Mouse (Mus musculus) skeletal muscle tissue, adult 2 months (tissue): ENCODE measurements around the gene Hesx1.

Experiments used
- DNase-seq: peaks from one replicate; pipeline ENCODE4 v3.0.0-alpha.2; 2012; ENCODE audit warnings: low read depth, low spot score

The Hesx1 gene

DNA sequence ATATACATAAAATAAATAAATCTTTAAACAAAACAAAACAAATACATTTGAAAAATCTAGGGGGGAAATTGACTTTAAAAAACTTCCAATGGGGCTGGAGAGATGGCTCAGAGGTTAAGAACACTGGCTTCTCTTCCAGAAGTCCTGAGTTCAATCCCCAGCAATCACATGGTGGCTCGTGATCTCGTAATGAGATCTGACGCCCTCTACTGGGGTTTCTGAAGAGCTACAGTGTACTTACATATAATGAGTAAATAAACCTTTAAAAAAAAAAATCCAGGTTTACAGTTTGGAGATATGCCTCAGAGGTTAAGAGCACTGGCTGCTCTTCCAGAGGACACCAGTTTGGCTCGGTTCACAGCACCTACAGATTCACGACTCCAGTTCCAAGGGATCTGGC, 17.3 kb downstream of the Hesx1 start:
- no peak for DNase-seq

DNA sequence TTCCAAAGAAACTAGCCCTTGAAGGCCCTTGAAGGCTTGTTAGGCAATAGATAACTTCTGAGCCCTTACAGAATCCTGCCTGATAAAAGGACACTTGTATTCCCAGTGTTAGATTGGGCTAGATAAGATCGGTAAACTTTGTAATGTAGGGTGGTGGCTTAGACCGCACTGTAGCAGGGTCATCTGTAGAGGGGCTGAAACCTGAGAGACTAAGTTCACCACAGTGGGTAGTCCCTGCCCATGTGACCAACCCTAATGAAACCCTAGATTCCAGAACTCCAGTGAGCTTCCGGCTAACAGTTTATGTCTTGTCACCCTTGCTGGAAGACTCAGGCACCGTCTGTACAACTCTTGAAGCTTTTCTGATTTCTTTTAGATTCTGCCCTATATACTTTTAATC, 19.4 kb downstream of the Hesx1 start:
- DNase-seq: no peak

DNA sequence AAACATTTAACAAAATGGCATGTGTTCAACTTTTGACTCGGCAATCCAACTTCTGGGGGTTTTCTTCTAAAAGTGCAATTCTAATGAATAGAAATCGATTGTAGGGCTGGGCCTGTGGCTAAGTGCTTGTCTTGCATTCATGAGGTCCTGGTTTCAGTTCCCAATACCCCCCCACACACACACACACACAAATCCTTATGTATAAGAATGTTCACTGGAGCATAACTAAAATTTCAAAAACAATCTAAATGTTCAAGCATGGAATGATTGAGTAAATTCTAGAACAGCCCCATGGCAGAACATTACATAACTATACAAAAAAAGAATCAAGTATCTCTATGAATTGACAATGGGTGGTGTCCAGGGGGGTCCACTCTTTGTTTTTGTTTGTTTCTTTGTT, 23.7 kb downstream of the Hesx1 start:
- no peak for DNase-seq

DNA sequence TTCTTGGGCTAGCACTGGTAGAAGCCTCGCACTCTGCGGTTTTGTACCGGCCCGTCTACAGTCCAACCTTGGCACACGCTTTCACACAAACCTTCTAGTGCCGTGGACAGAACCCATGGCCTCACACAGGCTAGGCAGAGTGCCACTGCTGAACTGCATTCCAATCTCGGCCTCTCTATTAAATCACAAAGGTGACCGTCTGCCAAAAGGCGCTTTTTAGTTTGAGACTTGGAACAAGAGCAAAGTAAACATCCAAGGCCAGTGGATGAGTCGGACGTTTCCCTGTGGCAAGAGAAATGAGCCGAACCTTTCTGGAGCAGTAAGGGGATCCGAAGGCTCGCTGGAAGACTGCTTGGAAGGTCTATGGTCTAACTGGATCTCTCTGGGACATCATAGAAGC, 25.6 kb downstream of the Hesx1 start:
- no peak for DNase-seq

DNA sequence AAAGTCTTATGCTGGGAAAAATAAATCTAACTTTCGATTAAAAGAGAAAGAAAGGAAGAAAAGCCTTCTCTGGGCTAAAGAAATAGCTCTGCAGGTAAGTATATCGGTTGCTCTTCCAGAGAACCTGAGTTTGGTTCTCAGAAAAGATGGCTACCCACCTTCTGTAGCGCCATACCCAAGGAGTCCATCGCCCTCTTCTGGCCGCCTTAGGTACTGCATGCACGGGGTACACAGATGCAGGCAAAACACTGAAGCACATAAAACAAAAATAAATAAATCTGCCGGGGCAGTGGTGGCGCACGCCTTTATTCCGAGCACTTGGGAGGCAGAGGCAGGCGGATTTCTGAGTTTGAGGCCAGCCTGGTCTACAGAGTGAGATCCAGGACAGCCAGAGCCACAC, 28.7 kb downstream of the Hesx1 start:
- DNase-seq: no peak

DNA sequence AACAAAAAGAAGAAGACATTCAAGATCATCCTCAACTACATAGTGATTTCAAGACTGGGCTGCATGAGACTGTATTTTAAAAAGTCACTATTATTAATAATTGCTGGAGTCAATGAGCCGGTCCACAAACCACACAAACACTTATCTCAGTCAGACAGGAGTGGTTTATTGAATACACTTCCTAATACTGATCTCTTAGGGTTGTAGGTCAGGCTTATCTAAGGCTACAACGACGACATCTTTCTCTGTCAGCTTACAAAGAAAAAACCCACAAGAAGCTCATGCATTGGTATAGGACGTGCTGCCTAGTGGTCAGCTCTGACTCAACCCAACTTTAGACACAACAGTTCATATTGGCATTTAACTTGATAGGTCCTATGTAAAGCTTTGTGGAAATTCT, 30.4 kb downstream of the Hesx1 start:
- no peak for DNase-seq

DNA sequence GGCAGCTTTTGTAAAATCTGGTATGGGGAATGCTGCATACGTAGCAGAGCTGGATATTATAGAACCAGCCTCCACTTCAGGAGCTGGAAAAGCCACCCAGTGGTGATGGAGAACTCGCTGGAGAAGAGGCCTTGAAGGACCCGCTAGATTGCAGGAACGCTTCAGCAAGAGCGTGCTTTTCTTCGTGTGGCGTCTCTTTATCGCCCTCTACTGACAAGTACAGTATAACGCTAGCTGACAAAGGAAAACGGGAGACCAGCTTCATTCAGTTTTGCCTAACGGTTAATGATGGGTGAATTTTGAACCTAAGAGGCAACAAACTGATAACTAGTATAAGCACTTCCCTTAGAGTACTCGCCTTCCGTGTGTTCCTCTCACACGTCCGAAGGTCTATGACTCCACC, 35.6 kb downstream of the Hesx1 start:
- DNase-seq: peak; percentile 52

DNA sequence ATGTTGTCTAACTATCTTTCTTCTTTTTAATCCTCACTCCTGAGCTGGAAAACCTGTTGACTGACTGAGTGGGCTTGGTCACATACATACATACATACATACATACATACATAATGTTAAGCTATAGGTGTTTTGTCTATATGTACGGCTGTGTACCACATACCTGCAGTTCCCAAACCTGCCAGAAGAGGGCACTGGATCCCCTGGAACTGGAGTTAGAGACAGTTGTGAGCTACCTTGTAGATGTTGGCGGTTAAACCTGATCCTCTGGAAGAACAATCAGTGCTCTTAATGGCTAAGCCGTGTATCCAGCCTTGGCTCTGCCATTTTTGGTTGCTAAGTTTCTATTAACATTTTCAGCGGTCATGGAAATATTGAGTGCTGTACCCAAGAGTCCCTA, 36.9 kb downstream of the Hesx1 start:
- DNase-seq: peak; percentile 46

DNA sequence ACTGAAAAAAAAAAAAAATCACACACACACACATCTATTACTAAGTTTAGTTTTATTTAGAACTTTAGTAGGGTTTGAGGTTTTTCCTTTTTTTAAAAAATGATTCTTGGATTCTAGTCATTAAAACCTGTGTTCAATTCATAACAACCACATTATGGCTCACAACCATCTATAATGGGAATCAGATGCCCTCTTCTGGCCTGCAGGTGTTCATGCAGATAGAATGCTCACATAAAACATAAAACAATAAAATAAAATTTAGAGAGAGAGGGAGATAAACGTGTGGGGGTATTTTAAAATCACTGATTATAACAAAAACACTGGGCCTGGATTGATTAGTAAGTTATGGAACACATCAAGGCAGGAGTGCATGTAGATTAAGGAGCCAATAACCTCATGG, 43.3 kb downstream of the Hesx1 start:
- no peak for DNase-seq

DNA sequence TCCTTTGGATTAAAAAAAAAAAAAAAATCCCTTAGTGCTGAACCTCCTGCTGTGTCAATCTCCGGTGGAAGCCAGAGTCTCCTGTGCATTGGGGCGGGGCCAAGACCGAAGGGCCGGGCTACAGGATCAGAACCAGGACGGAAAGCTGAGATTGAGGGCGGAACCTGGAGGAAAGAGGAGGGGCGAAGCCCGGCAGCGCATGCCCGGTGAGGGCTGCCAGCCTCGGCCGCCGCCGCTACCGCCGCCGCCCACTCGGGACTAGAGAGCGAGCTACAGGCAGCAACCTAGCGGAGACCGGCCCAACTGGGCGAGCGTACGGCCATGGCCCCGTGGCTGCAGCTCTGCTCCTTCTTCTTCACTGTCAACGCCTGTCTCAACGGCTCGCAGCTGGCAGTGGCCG, 44.6 kb downstream of the Hesx1 start, which contains the start of gene Il17rd:
TSS of gene Il17rd (plus strand) at position 159 of the 400 bp plus-strand sequence.
- peak; percentile 83 for DNase-seq

DNA sequence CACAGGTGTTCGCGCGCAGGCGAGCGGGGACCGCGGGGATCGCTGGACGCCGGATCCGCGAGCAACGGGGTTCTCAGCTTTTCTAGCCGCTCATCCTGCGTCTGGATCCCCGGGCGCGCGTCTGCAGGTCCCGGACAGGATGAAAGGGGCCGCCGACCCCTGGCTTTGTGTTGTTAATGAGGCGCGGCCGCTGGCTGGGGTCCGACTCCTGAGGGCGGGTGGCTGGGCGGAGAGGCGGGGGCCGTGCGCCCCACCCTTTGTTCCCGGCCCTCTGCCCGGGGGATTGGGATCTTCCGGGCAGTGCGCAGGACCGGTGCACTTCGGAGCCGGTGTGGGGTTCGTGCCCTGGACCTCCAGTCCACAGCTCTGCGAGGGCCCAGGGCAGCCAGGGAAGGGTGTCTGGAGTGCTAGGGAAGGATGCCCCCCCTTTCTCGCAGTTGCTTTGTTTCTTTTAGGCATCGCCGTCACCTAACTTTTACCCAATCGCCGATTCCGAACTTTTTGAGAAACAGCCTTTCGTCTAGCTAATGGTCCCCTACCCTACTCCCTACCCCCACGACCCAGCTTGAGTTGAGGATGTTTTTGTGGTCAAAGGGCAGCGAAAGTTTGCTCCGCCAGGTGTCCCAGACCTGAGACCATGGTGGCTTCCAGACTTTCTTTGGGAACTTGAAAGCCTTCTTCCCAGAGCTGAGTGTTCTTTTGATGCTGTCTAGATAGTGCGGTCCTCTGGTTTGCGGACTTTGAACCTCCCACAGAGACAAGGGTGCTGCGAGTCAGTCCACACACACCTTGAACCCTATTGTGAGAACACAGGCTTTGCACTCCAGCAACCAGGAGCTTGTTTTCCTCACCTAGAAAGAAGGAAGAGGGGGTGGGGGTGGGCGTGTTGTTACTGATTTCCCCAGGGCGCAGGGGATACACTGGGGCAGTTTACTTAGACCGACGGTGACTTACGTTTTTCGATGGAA, 45.3 kb downstream of the Hesx1 start:
- DNase-seq: no peak

DNA sequence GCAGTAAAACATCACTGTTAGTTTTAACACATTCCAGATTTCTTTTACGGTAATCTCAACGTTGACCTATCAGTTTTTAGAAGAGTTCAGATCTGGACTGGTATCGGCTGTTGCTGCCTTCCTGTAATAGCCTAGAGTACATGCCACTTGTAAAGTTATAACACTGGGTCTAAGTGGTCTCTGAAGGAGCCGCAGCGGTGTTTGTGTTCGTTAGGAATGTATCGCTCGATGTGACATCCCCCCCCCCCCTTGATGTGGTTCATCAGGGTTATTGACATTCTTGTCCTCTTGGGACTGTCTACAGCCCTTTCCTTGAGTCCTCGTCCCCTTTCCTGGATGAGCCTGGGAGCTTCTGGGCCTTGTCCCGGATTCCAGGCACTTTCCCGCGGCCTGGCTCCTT, 46.2 kb downstream of the Hesx1 start:
- no peak for DNase-seq

DNA sequence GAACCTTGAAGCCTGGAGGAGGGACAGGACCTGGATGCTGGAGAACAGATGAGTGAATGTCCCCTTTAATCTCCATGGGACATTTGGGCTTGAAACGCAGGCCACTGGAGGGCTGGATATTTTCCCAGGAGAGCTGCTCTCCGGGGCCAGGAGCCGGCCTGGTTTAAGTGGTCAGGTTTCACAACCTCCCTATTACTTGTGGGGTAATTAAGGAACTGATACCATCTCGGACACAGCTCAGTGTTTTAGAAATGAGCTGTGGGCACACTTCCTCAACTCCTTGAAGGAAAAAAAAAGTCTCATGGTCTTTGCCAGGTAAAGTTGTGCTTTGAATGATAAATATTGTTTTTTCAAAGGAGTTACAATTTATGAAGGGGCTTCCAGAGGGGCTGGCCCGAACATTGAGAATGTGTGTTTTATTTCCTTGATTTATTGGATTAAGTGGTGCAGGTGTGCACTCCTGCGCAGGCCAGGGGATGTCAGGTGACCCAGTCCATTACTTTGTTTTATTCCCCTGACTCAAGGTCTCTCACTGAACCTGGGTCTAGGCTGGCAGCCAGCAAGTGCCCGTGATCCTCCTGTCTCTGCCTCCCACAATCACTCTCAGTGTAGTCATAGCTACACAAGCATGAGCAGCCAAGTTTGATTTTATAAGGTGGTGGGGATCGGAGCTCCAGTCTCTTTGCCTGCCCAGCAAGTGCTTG, 48.2 kb downstream of the Hesx1 start:
- DNase-seq: no peak

DNA sequence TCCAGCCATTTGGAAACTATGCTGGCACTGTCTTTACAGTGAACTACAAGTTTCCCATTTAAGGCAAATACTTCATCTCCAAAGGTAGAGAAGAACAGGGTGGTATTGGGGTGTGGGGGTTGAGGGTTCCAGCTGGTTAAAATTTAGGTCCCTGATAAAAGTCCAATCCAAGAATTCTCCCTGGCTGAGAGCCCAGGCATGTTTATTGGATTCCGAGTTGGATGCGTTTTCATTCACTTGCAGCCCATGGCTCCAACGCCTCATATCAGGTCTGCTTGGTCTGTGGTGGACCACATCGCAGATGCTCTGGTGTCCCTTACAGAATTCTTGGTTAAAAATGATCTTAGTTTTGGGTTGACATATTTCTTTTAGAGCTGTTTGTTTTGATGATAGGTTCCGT, 49.2 kb downstream of the Hesx1 start:
- DNase-seq: no peak

DNA sequence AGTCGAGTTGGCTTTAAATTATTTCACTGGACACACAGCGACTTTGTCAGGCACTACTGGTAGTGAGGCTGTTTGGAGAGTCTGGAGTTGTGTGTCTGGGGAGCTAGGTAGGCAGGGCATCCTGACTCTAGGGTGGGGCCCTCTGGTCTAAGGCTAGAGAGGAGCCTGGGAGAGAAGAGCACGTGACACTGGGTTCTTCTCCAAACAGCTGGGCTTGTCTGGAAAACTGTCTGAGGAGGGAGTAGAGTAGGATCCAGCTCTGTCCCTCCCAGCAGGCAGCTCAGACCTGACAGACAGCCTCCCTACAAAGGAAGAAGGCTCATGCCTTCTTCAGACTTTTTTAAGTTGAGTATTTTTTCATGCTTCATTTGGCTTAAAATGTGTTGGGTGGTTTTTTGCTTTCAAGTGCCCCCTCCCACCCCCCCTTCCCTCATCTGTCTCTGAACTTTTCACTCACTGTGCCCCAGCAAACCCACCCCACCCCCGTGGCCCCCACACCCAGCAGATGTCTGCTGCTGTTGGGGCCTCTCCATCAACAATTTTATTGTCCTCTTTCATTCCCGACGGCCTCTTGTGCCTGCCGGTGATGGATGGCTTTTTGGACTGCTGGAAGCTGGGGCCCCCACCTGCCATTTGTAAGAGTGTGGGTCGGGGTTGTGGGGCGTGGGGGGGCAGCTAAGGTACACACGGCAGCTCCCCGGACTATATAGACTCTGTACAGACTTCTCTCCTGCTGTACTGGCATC, 50.2 kb downstream of the Hesx1 start:
- peak; percentile 65 for DNase-seq

DNA sequence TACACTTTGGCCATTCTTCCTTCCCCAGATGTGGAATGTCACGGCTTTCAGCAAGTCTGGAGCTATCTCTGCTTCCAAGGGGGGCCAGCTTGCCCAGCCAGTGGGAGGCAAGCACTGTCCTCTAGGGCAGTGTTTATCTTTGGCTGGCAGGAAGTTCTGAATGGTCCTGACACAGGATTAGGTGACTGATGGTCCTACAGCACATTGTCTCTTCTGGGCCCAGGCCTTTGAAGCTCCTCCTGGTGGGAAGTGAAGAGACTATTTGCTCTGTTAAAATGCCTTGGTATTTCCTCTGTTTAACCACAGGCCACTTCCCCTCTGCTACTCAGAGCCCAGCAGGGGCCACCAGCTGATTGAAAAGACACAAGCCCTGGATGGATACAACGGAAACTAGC, 50.7 kb downstream of the Hesx1 start:
- no peak for DNase-seq

DNA sequence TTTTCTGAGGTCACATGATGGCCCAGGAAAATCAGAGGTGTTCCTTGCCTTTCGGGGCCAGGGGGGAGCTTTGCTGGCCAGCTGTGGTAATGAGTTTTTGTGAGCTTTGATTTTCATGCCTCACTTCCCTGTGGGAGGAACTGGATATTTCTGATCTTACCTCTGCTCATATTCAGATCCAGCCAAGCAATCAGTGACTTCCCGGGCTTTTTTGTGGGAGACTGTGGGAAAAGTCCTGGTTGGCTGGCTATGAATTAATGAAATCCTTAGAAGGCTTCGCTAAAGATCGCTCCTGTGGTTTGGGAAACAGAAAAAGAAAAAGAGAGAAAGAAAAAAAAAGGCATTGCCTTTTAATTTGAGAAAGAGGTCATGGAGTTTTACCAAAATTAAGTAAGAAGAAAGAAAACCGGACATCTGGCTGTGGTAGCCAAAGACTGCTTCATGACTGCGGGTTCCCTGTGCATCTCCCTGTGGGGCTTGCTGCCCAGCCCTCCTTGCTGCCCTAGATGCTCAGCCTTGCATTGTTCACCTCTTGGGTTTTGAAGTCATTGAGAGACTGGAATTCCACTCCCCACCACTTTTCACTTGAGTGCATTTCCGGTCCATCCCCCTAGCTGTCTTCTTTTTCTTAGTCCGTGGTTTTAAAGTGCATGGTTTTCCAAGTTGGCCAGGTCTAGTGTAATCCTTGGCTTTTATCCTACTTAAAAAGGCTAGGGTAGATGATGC, 54.2 kb downstream of the Hesx1 start:
- DNase-seq: no peak

DNA sequence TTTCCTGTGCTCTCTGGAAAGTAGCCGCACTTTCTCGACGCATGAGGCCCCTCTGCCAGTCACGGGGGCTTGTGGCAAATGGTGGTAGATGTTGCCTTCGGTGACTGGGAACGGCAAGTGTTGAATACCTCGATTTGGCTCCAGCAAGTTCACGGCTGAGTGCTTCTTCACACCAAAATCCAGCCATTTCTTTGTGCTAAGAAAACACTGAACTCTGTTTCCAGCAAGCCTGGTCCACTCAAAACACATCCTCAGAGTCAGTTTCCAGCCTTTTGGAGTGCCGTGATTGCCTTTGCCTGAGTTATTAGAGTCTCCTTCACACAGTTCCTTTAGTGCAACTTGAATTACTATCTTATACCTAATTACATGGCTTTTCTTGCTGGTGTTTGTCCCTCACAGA, 55.8 kb downstream of the Hesx1 start:
- DNase-seq: no peak

DNA sequence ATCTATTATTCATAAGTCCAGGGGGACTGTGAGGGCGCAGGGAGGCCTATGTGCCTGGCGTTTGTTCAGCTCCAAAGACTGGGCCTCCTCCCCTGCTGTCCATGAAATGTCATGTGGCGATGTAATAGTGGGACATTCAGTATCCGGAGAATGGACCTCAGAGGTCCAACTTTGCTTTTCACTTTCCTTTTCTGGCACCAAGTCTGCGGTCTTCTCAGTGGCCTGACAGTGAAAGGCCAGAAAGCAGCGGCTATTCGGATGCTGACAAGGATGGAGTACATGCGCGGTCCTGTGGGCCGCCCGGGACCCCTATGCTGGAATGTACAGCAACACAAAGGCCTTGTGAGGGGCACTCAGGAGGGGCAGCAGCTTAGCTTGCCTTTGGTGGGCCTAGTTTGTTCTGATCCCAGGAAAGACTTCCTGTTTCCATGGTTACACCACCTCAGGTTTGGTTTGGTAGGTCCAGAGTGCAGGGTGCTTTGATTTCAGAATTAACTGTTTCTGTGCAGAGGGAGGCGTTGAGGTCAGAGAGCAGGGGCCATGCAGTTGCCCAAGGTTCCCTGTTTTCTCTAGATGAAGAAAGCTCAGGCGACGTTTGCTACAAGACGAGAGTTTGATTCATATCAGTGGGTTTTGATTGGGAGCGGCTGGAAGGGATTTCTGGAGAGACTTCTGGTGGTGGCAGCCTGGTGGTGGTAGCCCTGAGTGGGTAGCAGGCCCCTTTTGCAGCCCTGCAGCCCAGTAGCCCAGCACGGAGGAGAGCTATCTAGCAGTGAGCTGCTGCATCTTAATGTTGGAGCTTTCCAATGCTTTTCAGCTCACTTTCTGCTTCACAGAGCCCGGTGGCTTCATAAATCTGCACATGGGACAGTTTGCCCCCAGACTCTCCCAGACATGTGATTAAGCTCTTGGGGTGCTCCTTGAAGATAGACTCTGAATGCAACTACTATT, 56.6 kb downstream of the Hesx1 start:
- DNase-seq: no peak

DNA sequence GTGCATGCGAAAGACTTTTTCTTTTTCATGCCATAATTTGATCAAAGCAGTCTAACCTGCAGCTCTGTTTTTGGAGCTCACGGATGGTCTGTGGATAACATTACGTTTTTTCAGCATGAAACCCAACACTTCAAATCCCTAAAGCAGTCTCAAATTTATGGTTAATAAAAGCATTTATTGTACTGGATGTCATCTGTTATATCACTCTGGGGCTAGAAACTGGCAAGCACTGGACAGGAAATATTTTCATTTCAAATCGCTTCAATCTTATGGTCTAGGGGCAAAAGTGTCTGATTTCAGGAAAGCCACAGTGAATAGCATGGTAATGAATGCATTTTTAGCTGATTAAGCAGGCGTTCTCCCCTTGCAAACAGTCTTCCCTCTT, 57.3 kb downstream of the Hesx1 start:
- DNase-seq: no peak
